Mouse (Mus musculus): ENCODE data around the gene Pdk2.
"Not testable (repeated sequence)": the region's sequence is repeated elsewhere in the genome, so short reads cannot be mapped to it uniquely, and the experiment has no call there.

The Pdk2 gene

DNA sequence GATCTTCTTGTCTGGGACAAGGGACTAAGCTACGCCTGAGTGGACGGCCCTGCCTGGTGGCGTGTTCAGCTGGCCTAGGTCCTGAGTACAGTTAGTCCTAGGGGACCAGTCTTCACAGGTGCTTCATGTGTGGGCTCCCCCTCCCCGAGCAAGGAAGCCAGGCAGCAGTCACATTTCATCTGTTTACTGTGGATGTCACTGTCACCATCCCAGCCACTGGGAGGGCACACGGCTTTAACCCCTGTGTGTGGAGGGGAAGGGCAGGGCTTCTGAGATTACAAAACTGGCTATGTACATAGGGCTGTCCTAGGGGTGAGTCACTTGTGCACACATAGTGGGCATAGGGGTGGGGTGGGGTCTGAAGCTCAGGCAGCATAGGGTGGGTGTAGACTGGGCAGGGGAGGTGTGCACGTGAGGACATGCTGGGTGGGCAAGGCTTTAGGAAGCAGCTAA is 15.0 kb downstream of the Pdk2 start:
- no peak for DNase-seq

GRCm38 (mm10) chr11:95025227-95026012 is 15.7 kb downstream of the Pdk2 start:
- no peak for DNase-seq

DNA sequence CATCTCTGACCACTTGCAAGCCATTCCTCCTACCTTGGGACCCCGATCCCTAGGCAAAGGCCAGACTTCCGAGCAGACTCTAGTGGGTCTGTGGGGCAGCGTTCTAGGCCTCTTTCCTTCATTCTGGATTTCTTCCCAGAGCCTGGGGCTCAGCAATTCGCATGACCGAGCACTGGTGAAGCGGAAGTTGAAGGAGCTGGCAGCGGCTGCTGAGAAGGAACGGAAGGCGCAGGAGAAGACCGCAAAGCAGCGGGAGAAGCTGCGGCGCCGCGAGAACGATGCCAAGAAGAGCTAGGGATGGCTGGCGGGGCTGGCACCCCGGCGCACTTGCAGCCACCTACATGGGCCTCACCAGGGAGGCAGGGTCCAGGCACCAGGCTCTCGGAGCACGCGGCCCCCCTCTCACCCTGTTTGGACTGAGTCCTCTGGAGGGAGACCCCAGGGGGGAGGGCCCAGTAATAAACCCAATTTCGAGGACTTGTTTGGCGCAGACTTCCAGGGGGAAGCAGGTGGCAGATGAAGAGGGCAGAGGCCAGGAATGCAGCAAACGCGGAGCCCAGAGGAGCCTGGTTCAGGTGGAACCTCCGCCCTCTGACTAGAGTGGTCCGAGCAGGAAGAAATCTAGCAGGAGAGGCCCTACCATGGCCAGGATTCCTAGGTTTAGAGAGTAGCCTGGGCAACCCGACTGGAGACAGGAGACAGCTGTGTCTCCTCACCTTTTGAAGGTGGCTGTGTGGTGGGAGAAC is 16.5 kb downstream of the Pdk2 start:
- peak; percentile 68 to 71 for DNase-seq

- DNase-seq: no peak
Observed at GRCm38 (mm10) chr11:95023481-95023880, 17.7 kb downstream of the Pdk2 start.

GRCm38 (mm10) chr11:95022237-95022992 is 18.7 kb downstream of the Pdk2 start:
- no peak for DNase-seq

GRCm38 (mm10) chr11:95015484-95015883 is 25.7 kb downstream of the Pdk2 start:
- DNase-seq: no peak

GRCm38 (mm10) chr11:95012487-95012886 is 28.7 kb downstream of the Pdk2 start:
- no peak for DNase-seq

- DNase-seq: no peak
Observed at GRCm38 (mm10) chr11:95012075-95012474, 29.1 kb downstream of the Pdk2 start.

GRCm38 (mm10) chr11:95011416-95011815 is 29.7 kb downstream of the Pdk2 start:
- DNase-seq: no peak

DNA sequence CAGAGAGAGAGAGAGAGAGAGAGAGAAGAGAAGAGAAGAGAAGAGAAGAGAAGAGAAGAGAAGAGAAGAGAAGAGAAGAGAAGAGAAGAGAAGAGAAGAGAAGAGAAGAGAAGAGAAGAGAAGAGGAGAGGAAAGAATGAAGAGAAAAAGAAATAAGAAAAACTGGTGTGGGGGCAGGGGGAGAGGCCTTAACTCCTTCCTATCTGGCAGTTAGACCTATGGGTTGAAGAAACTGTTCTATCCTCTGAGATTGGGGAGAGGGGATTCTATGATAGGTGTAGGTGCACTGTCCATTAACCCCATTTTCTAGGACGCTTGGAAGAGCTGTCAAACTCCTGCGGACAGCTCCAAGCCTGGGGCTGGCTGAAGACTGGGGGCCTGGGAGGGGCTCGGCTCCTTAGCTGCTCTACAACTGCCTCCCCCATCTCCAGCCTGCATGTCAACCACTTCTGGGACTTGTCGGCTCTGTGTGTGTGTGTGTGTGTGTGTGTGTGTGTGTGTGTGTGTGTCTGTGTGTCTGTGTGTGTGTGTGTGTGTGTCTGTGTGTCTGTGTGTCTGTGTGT is 30.2 kb downstream of the Pdk2 start:
- not testable (repeated sequence) for DNase-seq

DNA sequence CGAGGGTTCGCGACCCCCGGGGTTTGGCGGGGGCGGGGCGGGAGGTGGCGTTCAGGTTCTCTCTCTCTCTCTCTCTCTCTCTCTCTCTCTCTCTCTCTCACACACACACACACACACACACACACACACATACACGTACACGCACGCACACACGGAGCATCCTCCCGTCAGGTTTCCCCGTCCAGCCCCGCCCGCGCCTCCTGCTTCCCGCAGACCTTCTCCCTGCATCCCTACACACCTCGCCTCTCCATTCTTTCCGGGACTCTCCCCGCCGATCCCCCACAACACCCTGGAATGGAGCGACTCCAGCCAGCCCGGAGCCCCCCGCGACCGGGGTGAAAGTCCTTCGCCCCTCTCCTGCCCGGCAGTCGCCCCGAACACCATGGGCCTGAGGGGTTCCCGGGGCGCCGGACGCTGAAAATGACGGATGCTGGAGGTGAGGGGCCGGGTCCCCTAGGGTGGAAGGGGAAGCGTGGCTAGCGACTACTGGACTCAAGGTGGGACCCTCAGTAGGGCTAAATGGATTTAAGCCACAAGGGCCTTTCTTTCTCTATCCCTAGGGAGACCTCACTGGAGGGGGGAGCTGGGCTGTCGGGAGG is 30.9 kb downstream of the Pdk2 start:
- no peak for DNase-seq

DNA sequence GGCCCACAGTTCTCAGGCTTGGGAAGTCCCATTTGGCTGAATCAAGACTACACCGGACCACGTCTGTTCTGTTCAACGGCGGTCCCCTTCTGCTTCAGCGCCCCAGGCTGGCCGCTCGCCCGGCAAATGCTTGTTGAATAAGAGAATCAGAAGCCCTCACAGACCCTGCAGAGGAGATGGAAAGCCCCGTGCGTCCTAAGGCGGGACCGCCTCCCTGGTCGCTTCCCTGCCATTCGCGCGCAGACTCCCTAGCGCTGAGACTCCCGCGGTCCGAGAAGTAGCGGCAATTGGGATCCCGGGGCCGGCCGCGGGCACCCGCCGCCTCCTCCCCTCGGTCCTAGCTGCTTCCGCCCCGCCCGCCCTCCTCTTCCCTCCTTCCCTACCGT is 31.5 kb downstream of the Pdk2 start, which contains the start of gene Samd14:
TSS of gene Samd14 (plus strand) at position 251 of the 386 bp plus-strand sequence.
- DNase-seq: peak in 1 of 2 experiments; percentile 36

- DNase-seq: no peak
Observed at GRCm38 (mm10) chr11:95008661-95009628, 32.2 kb downstream of the Pdk2 start.

DNA sequence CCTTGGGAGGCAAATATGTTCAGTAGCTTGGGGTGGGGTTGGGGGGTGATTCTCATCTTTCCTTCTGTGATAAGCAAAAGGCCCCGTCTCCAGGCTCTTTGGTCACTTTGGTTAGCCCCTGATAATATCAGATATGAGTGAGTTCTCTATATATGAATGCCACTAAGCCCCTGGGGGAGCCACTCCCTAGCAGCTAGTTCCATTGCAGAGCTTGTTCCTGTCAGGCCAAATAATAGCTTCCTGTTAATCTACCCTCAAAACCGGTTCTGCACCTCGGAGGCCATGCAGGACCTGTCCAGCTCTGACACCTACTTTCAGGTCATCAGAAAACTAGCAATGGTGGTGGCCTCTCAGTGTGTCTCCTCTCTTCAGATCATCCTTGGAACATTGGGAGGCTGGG is 33.7 kb downstream of the Pdk2 start:
- no peak for DNase-seq

- peak; percentile 74 to 79 for DNase-seq
Observed at GRCm38 (mm10) chr11:95006525-95007219, 34.5 kb downstream of the Pdk2 start.

DNA sequence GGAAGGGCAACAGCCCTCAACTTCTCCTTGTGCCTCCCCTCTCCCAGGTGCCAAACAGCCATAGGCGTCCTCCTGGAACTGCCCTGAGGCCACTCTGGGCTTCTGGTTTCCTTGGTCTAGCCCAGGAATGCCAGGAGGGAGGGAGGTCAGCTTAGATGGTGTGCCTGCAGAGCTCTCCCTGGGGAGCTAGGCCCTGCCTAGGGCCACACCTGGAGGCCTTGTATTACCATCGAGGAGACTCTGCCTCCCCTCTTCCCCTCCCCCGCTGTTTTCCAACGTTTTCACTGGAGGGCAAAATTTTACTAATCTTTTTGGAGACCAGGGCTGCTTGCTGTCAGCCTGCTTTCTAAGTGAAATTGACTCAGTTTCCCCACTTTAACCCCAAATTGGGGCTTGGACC is 35.1 kb downstream of the Pdk2 start:
- no peak for DNase-seq

DNA sequence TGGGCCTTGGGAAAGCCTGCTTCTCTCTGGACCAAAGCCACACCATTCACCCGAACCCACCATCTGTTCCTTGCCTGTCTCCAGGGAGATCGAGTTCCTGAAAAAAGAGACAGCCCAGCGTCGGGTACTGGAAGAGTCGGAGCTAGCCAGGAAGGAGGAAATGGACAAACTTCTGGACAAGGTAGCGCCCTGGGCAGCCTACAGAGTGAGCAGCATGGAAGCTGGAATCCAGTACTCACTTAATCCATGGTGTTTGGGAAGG is 36.3 kb downstream of the Pdk2 start:
- no peak for DNase-seq

DNA sequence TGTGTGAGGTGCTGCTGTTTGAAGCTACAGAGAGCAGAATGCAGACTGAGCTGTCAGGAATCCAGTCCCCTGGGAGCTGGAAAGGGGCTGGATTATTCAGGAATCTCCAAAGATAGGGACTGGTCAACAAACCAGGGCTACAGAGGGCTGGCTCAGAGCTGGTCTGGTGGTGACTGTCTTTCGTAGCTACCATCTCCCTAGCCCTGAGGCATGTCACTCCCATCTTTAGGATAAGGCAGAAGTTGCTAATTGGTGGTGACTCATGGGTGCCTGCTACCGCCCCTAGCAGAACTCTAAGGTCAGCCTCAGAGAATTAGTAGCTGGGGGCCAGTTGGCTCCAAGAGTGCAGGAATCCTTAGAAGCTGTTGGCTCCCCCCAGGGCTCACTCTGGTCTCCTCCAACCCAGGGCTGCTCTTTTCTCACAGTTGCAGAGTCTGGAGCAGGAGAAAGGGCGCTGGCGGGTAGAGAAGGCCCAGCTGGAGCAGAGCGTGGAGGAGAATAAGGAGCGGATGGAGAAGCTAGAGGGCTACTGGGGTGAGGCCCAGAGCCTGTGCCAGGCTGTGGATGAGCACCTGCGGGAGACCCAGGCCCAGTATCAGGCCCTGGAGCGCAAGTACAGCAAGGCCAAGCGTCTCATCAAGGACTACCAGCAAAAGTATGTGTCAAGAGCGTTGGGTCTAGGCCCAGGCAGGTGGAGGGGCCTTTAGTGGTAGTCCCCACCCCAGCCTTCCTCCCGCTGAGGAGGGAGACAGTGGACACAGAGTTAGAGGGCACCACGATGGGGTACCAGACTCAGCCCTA is 36.8 kb downstream of the Pdk2 start:
- no peak for DNase-seq

- no peak for DNase-seq
Observed at GRCm38 (mm10) chr11:95002705-95003104, 38.4 kb downstream of the Pdk2 start.

All from kidney, adult 8-10 months (tissue).